Mouse (Mus musculus): ENCODE data around the gene Zer1. TPM values are rescaled to one million over a fixed set of nuclear protein-coding genes. Genes with fewer than 3 reads are reported as not detected.

Zer1 gene
- polyA plus RNA-seq, 1 experiment from 2014 or later: 1.8 TPM

GRCm38 (mm10) chr2:30084632-30085031 is 39.8 kb downstream of the Zer1 start:
- Histone ChIP-seq H3K36me3 (replicated peaks; ENCODE audit: insufficient read depth, low read length) (no peaks in the 10 kb centered on the region), H3K4me2 (ENCODE audit: low read depth, low read length) (peak overlapping the region; percentile 38), H3K4me3 (ENCODE audit: low read depth, low read length) (no peak overlapping the region), H3K27me3 (ENCODE audit: insufficient read depth, low read length) (no peaks in the 10 kb centered on the region), H3K27ac (ENCODE audit: low read depth) (0 out of 2 replicates have a peak overlapping the region, but pooled peaks have one; percentile 16), H3K4me1 (ENCODE audit: insufficient read depth) (no peaks in the 10 kb centered on the region), H3K9me3 (ENCODE audit: low read length) (no peaks in the 10 kb centered on the region), H3K9ac (replicated peaks) (no peak overlapping the region)
- 57% methylated on average over 12 of the region's 12 CpGs for WGBS (ENCODE audit: insufficient replicate concordance)
- ATAC-seq (peak; percentile 76), DNase-seq (no peak)
- TF ChIP-seq EP300 (IDR thresholded peaks at IDR 0.05; ENCODE audit: low read depth) (no peak), CTCF (IDR thresholded peaks at IDR 0.05; ENCODE audit: low read depth) (no peak)

- 56% methylated on average over 5 of the region's 5 CpGs for WGBS (ENCODE audit: insufficient replicate concordance)
- Histone ChIP-seq H3K36me3 (replicated peaks; ENCODE audit: insufficient read depth, low read length) (no peaks in the 10 kb centered on the region), H3K4me1 (ENCODE audit: insufficient read depth) (no peaks in the 10 kb centered on the region), H3K27ac (ENCODE audit: low read depth) (0 out of 2 replicates have a peak overlapping the region, but pooled peaks have one; percentile 16), H3K27me3 (ENCODE audit: insufficient read depth, low read length) (no peaks in the 10 kb centered on the region), H3K4me3 (ENCODE audit: low read depth, low read length) (no peak overlapping the region), H3K9ac (replicated peaks) (no peak overlapping the region), H3K9me3 (ENCODE audit: low read length) (no peaks in the 10 kb centered on the region), H3K4me2 (ENCODE audit: low read depth, low read length) (0 out of 2 replicates have a peak overlapping the region, but pooled peaks have one; percentile 38)
- DNase-seq: no peak
- TF ChIP-seq EP300 (IDR thresholded peaks at IDR 0.05; ENCODE audit: low read depth) (no peak), CTCF (IDR thresholded peaks at IDR 0.05; ENCODE audit: low read depth) (no peak)
- no peak for ATAC-seq
Measured at GRCm38 (mm10) chr2:30084113-30084512, 40.3 kb downstream of the Zer1 start.

GRCm38 (mm10) chr2:30080181-30080800 is 44.1 kb downstream of the Zer1 start:
- DNase-seq: no peak

DNA sequence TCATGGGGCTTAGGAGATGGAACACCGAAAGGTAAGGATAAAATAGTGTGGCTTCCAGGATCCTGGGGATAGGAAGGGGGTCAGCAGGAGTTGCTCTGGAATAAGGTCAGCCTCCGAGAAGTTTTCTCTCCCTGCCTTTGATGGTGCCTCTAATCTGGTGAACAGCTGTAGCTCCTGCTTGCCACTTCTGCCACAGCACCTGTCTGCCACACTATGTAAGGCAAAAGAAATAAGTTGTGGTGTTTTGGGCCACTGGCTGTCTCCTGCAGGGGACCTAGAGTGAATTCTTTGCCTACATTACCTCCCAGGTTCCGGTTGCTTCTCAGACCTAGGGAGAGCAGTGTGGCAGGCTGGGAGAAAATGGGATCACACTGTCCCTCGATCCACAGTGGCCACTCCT is 45.6 kb downstream of the Zer1 start:
- 0 out of 2 replicates have a peak, but pooled peaks cover 2% of the 10 kb centered on the region for H3K36me3 ChIP-seq (replicated peaks; ENCODE audit: insufficient read depth, low read length)
- H3K9ac ChIP-seq (replicated peaks): no peak overlapping the region
- WGBS (ENCODE audit: insufficient replicate concordance): 78% methylated on average over 4 of the region's 4 CpGs
- no peak overlapping the region for H3K27ac ChIP-seq (ENCODE audit: low read depth)
- ATAC-seq (no peak), DNase-seq (no peak)
- H3K4me1 ChIP-seq (ENCODE audit: insufficient read depth): peaks cover 8% of the 10 kb centered on the region
- H3K4me3 ChIP-seq (ENCODE audit: low read depth, low read length): no peak overlapping the region
- H3K9me3 ChIP-seq (ENCODE audit: low read length): no peaks in the 10 kb centered on the region
- TF ChIP-seq EP300 (IDR thresholded peaks at IDR 0.05; ENCODE audit: low read depth) (no peak), CTCF (IDR thresholded peaks at IDR 0.05; ENCODE audit: low read depth) (no peak)
- H3K27me3 ChIP-seq (ENCODE audit: insufficient read depth, low read length): no peaks in the 10 kb centered on the region
- H3K4me2 ChIP-seq (ENCODE audit: low read depth, low read length): no peak overlapping the region

More at GRCm38 (mm10) chr2:30080181-30080800, 44.1 kb downstream of the Zer1 start:
- H3K4me1 ChIP-seq (ENCODE audit: insufficient read depth): peaks cover 8% of the 10 kb centered on the region
- no peak overlapping the region for H3K4me2 ChIP-seq (ENCODE audit: low read depth, low read length)
- 90% methylated on average over 15 of the region's 15 CpGs for WGBS (ENCODE audit: insufficient replicate concordance)
- no peaks in the 10 kb centered on the region for H3K27me3 ChIP-seq (ENCODE audit: insufficient read depth, low read length)
- TF ChIP-seq EP300 (IDR thresholded peaks at IDR 0.05; ENCODE audit: low read depth) (no peak), CTCF (IDR thresholded peaks at IDR 0.05; ENCODE audit: low read depth) (no peak)
- H3K9ac ChIP-seq (replicated peaks): no peak overlapping the region
- no peak overlapping the region for H3K4me3 ChIP-seq (ENCODE audit: low read depth, low read length)
- H3K27ac ChIP-seq (ENCODE audit: low read depth): no peak overlapping the region
- no peak for ATAC-seq
- H3K36me3 ChIP-seq (replicated peaks; ENCODE audit: insufficient read depth, low read length): no peaks in the 10 kb centered on the region
- no peaks in the 10 kb centered on the region for H3K9me3 ChIP-seq (ENCODE audit: low read length)

DNA sequence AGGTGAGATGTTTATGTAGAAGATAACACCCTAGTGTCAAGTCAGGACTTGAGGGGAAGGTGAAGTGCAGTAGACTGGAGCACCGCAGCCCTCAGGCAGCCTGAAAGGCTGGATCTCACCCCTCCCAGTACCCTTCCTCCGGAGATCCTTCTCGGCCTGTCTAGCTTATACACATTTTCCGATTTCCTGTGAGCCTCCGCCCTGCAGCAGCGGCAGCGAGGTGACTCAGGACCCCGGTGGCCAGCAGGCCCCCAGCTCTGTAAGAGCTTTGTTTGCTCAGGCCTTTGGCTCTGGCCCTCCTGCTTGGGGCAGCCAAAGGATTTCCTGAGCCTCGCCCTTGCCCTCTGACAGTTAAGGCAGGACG is 46.1 kb downstream of the Zer1 start:
- no peaks in the 10 kb centered on the region for H3K9me3 ChIP-seq (ENCODE audit: low read length)
- 18% methylated on average over 10 of the region's 10 CpGs for WGBS (ENCODE audit: insufficient replicate concordance)
- no peak for TF ChIP-seq EP300 (IDR thresholded peaks at IDR 0.05; ENCODE audit: low read depth)
- no peak for TF ChIP-seq CTCF (IDR thresholded peaks at IDR 0.05; ENCODE audit: low read depth)
- H3K27me3 ChIP-seq (ENCODE audit: insufficient read depth, low read length): no peaks in the 10 kb centered on the region
- 0 out of 2 replicates have a peak overlapping the region, but pooled peaks have one; percentile 11 for H3K27ac ChIP-seq (ENCODE audit: low read depth)
- H3K4me2 ChIP-seq (ENCODE audit: low read depth, low read length): peak overlapping the region; percentile 100
- peak overlapping the region; percentile 74; the same call in 1 of the 2 replicates for H3K4me3 ChIP-seq (ENCODE audit: low read depth, low read length)
- H3K36me3 ChIP-seq (replicated peaks; ENCODE audit: insufficient read depth, low read length): peaks cover 3% of the 10 kb centered on the region; the same call in 1 of the 2 replicates
- DNase-seq (no peak), ATAC-seq (peak; percentile 18)
- peaks cover 8% of the 10 kb centered on the region for H3K4me1 ChIP-seq (ENCODE audit: insufficient read depth)
- H3K9ac ChIP-seq (replicated peaks): no peak overlapping the region

DNA sequence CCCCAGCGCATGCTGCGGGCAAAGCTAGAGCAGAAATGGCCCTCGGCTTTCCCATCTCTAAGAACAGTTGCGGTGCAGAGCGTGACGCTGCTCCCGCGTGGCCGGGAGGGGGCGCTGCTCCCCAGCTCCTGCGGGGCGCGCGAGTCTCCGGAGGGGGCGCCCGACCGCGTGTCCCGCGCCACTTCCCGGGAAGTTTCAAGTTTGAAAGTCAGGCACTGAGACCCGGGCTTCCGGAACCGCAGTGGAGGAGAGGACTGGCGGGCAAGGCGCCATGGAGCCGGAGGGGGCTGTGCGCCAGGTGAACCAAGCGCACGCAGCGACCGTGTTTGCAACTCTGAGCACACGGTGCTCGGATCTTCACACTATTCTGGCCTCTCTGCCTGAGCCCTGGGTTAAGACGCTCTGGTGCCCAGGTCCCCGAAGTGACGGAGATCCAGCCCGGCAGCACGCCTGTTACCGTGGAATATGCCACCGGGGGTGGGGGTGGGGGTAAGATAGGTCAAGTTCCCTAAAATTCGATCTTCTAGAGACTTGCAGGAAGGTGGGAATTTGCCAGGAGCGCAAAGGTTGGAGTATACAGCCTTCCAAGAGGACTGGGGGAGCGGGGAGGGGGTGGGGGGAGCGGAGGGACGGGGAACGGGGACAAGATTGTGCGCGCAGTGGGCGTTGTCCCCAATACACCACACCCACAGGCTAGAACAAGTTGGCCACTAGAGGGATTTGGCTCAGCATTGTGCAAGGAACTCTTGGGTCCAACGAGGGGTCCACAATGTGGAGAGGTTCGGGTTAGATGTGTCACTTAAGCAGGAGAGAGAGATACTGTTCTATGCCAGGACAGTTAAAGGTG is 46.7 kb downstream of the Zer1 start, which contains the start of gene Pkn3:
Gene Pkn3 (plus strand): TSS at position 183 of the 847 bp plus-strand sequence.
- Histone ChIP-seq H3K9me3 (ENCODE audit: low read length) (no peaks in the 10 kb centered on the region), H3K4me1 (ENCODE audit: insufficient read depth) (peaks cover 8% of the 10 kb centered on the region), H3K4me2 (ENCODE audit: low read depth, low read length) (peak within 1 kb of the TSS; percentile 100), H3K36me3 (replicated peaks; ENCODE audit: insufficient read depth, low read length) (peaks cover 6% of the 10 kb centered on the region; the same call in 1 of the 2 replicates), H3K9ac (replicated peaks) (peak within 1 kb of the TSS; percentile 67), H3K4me3 (ENCODE audit: low read depth, low read length) (peak within 1 kb of the TSS; percentile 74), H3K27me3 (ENCODE audit: insufficient read depth, low read length) (no peaks in the 10 kb centered on the region), H3K27ac (ENCODE audit: low read depth) (peak within 1 kb of the TSS; percentile 74)
- peak; percentile 100 for TF ChIP-seq CTCF (IDR thresholded peaks at IDR 0.05; ENCODE audit: low read depth)
- no peak for TF ChIP-seq EP300 (IDR thresholded peaks at IDR 0.05; ENCODE audit: low read depth)
- DNase-seq (peak; percentile 89), ATAC-seq (peak; percentile 84)
- WGBS (ENCODE audit: insufficient replicate concordance): 3% methylated on average over 53 of the region's 53 CpGs

Data from liver, postnatal 0 days (tissue).